Mouse (Mus musculus): ENCODE results near the gene Tnf.

- TF ChIP-seq POLR2A (IDR thresholded peaks at IDR 0.05; ENCODE audit: borderline replicate concordance, extremely low read depth, insufficient read depth, insufficient read length, poor library complexity, severe bottlenecking), result no peak
- no peak for TF ChIP-seq CTCF (IDR thresholded peaks at IDR 0.05; ENCODE audit: borderline replicate concordance, extremely low read depth, insufficient read depth, insufficient read length)
Observed at GRCm38 (mm10) chr17:35251162-35251719, 49.4 kb upstream of the Tnf start.

Measured in brain, embryonic 14.5 days (tissue).